Mouse (Mus musculus) hindbrain, embryonic 10.5 days (tissue): Measurements from ENCODE around the gene Tssk2. TPM values are rescaled to one million over a fixed set of nuclear protein-coding genes. Genes with fewer than 3 reads are reported as not detected.

ENCODE experiments used
- DNase-seq: peaks from one replicate; pipeline ENCODE4 v3.0.0-alpha.2; 2017; ENCODE audit warnings: low spot score
- H3K27ac ChIP-seq: fragments of 300-500 bp; sonication (generic); 2 replicates; pipeline ENCODE4 v1.5.1; 2016; ENCODE audit warnings: mild to moderate bottlenecking, moderate library complexity
- H3K27me3 ChIP-seq: fragments of 300-500 bp; sonication (generic); 2 replicates; pipeline ENCODE4 v1.6.1; 2016; ENCODE audit warnings: mild to moderate bottlenecking; ENCODE audit not compliant: poor library complexity, insufficient read depth, severe bottlenecking
- H3K36me3 ChIP-seq: fragments of 300-500 bp; sonication (generic); 2 replicates; pipeline ENCODE4 v1.6.1; 2016; ENCODE audit warnings: mild to moderate bottlenecking, moderate library complexity
- H3K4me1 ChIP-seq: fragments of 300-500 bp; sonication (generic); replicated peaks from 2 replicates; pipeline ENCODE4 v1.6.1; 2016; ENCODE audit warnings: mild to moderate bottlenecking
- H3K4me3 ChIP-seq: fragments of 300-500 bp; sonication (generic); 2 replicates; pipeline ENCODE4 v1.5.1; 2016; ENCODE audit warnings: mild to moderate bottlenecking, moderate library complexity
- H3K9me3 ChIP-seq: fragments of 300-500 bp; sonication (generic); 2 replicates; pipeline ENCODE4 v1.6.1; 2016; ENCODE audit warnings: mild to moderate bottlenecking, moderate library complexity
- WGBS: fragments of 180-500 bp; shearing (Covaris S2); methylation state at CpG from one replicate; pipeline ENCODE4 v1.1.7; 2016; 5-methylcytosine and 5-hydroxymethylcytosine counted together
- polyA plus RNA-seq: library from polyadenylated mRNA; unstranded; fragments of >200 nt; fragmentation: Nextera tagmentation; extraction: Ambion mirVana; gene quantifications from 2 replicates; pipeline ENCODE4 v1.2.1, GENCODE M21; 2016

Tssk2 gene
- polyA plus RNA-seq, 1 experiment from 2014 or later, result not detected

GRCm38 (mm10) chr16:17879571-17879970 is 18.9 kb upstream of the Tssk2 start:
- Histone ChIP-seq H3K9me3 (peaks cover 2% of the 10 kb centered on the region; the same call in 1 of the 2 replicates), H3K27ac (no peak overlapping the region), H3K4me3 (no peak overlapping the region), H3K27me3 (no peaks in the 10 kb centered on the region), H3K4me1 (no peaks in the 10 kb centered on the region), H3K36me3 (peaks cover 70% of the 10 kb centered on the region)
- 94% methylated on average over 4 of the region's 4 CpGs for WGBS
- no peak for DNase-seq

DNA sequence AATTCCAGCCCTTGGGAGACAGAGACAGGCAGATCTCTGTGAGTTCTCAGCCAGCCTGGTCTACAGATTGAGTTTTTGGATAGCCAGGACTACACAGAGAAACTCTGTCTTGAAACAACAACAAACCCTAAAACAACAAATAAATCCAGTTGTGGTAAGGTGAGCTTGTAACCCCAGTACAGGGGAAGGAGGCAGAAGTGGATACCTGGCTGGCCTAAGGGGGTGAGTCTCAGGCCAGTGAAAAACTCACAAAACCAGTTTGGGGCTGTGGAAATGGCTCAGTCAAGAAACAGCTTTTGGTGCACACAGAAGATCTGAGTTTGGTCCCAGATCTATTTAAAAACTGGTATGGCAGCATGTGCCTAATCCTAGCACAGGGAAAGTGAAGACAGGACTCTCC is 16.2 kb upstream of the Tssk2 start:
- H3K4me1 ChIP-seq, result no peaks in the 10 kb centered on the region; the same call in 1 of the 2 replicates
- peaks cover 75% of the 10 kb centered on the region for H3K36me3 ChIP-seq
- H3K9me3 ChIP-seq, result peaks cover 2% of the 10 kb centered on the region; the same call in 1 of the 2 replicates
- H3K27ac ChIP-seq, result no peak overlapping the region
- no peaks in the 10 kb centered on the region for H3K27me3 ChIP-seq
- no peak overlapping the region for H3K4me3 ChIP-seq
- DNase-seq, result no peak

- peaks cover 56% of the 10 kb centered on the region for H3K36me3 ChIP-seq
- WGBS, result 84% methylated on average over 6 of the region's 6 CpGs
- no peak overlapping the region for H3K27ac ChIP-seq
- no peak overlapping the region for H3K4me3 ChIP-seq
- no peaks in the 10 kb centered on the region; the same call in 1 of the 2 replicates for H3K4me1 ChIP-seq
- no peaks in the 10 kb centered on the region for H3K9me3 ChIP-seq
- no peak for DNase-seq
- no peaks in the 10 kb centered on the region for H3K27me3 ChIP-seq
These were observed 14.3 kb upstream of the Tssk2 start for GRCm38 (mm10) chr16:17884116-17884515.

DNA sequence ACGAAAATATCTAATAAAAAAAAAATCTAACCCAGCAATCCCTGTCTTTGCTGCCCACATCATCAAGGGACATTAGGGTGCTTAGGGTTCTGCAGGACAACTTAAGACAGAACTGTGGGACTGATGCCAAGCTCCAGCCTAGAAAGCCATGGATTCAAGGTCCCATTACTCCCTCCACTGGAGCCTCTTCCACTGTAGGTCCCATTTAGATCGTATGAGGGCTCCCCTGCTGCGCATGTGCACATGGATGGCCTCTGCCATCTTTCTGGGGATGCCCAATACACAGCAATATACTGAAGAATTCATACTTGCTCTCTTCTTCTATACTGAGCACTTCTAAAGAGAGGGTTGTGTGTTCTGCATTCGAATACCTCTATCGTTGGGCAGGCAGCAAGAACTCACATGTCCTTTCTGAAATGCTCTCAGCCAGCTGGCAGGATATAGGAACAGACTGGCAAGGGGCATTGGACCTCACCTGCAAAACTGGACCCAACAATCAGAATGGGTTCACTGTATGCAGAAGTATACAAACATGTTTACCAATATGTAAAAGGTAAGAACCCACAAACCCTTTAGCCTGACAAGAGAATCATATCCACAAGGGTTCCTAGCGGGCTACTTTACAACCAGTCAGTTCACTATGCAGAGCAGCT is 8.6 kb upstream of the Tssk2 start:
- Histone ChIP-seq H3K27me3 (no peaks in the 10 kb centered on the region), H3K27ac (peak overlapping the region; percentile 99), H3K9me3 (no peaks in the 10 kb centered on the region), H3K4me3 (peak overlapping the region; percentile 100), H3K36me3 (peaks cover 20% of the 10 kb centered on the region), H3K4me1 (peaks cover 27% of the 10 kb centered on the region)
- WGBS, result 85% methylated on average over 6 of the region's 6 CpGs
- DNase-seq, result no peak

DNA sequence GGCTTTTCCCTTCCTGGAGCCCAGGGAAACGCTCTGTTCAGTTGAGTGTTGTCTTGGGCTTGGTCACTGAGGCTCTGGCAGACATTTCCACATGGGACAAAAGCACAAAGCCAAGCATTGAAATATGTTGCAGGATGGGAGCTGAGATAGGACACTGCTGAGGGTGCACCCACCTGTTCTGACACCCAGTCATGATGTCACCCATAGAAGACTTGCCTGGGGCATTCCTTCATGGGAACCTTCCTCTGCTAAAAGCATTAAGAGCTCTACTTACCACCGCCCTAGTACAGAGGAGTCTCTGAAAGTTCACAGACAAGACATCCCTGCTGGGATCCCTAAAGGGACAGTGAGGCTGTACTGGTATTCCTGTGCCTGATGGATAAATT is 8.1 kb upstream of the Tssk2 start:
- H3K36me3 ChIP-seq, result peaks cover 15% of the 10 kb centered on the region
- no peak for DNase-seq
- H3K4me1 ChIP-seq, result peaks cover 27% of the 10 kb centered on the region
- H3K27me3 ChIP-seq, result no peaks in the 10 kb centered on the region
- H3K27ac ChIP-seq, result peak overlapping the region; percentile 99
- H3K4me3 ChIP-seq, result peak overlapping the region; percentile 100
- H3K9me3 ChIP-seq, result no peaks in the 10 kb centered on the region
- 67% methylated on average over 2 of the region's 2 CpGs for WGBS

- Histone ChIP-seq H3K4me1 (peaks cover 27% of the 10 kb centered on the region), H3K27me3 (no peaks in the 10 kb centered on the region), H3K36me3 (peaks cover 8% of the 10 kb centered on the region; the same call in 1 of the 2 replicates), H3K9me3 (no peaks in the 10 kb centered on the region), H3K27ac (peak overlapping the region; percentile 99), H3K4me3 (peak overlapping the region; percentile 100)
- DNase-seq, result peak; percentile 58
- WGBS, result under 1% methylated on average over 44 of the region's 44 CpGs
These were observed 7.4 kb upstream of the Tssk2 start for GRCm38 (mm10) chr16:17890917-17891566.

- Histone ChIP-seq H3K36me3 (peaks cover 7% of the 10 kb centered on the region; the same call in 1 of the 2 replicates), H3K27ac (peak within 1 kb of the TSS; percentile 99), H3K4me1 (peaks cover 27% of the 10 kb centered on the region), H3K27me3 (no peaks in the 10 kb centered on the region), H3K9me3 (no peaks in the 10 kb centered on the region), H3K4me3 (peak within 1 kb of the TSS; percentile 100)
- DNase-seq, result peak; percentile 100
- WGBS, result under 1% methylated on average over 38 of the region's 38 CpGs
These were observed 6.9 kb upstream of the Tssk2 start, which contains the start of gene Gm20518 for GRCm38 (mm10) chr16:17891567-17891959. Gene Gm20518 (minus strand): TSS chr16:17891671.

GRCm38 (mm10) chr16:17892606-17893005 is 5.8 kb upstream of the Tssk2 start:
- Histone ChIP-seq H3K4me3 (no peak overlapping the region), H3K9me3 (no peaks in the 10 kb centered on the region), H3K27ac (no peak overlapping the region), H3K4me1 (peaks cover 27% of the 10 kb centered on the region), H3K27me3 (no peaks in the 10 kb centered on the region), H3K36me3 (peaks cover 7% of the 10 kb centered on the region; the same call in 1 of the 2 replicates)
- 85% methylated on average over 3 of the region's 3 CpGs for WGBS
- no peak for DNase-seq

GRCm38 (mm10) chr16:17893923-17894322 is 4.5 kb upstream of the Tssk2 start, which contains the start of gene Tssk1:
Gene Tssk1 (plus strand): TSS chr16:17894223.
- H3K4me3 ChIP-seq, result no peak within 1 kb of the TSS
- peaks cover 27% of the 10 kb centered on the region for H3K4me1 ChIP-seq
- DNase-seq, result no peak
- no peaks in the 10 kb centered on the region for H3K27me3 ChIP-seq
- 84% methylated on average over 2 of the region's 2 CpGs for WGBS
- H3K36me3 ChIP-seq, result peaks cover 20% of the 10 kb centered on the region
- no peak within 1 kb of the TSS for H3K27ac ChIP-seq
- no peaks in the 10 kb centered on the region for H3K9me3 ChIP-seq

- Histone ChIP-seq H3K27ac (no peak overlapping the region), H3K4me1 (peaks cover 12% of the 10 kb centered on the region), H3K9me3 (no peaks in the 10 kb centered on the region), H3K36me3 (peaks cover 35% of the 10 kb centered on the region), H3K27me3 (no peaks in the 10 kb centered on the region), H3K4me3 (no peak overlapping the region)
- no peak for DNase-seq
These were observed 2.3 kb upstream of the Tssk2 start for GRCm38 (mm10) chr16:17896091-17896490.

GRCm38 (mm10) chr16:17911052-17911595 is 12.7 kb downstream of the Tssk2 start, which contains the start of gene Ess2:
Gene Ess2 (minus strand): TSS chr16:17911348.
- DNase-seq, result peak; percentile 90
- peak within 1 kb of the TSS; percentile 76 for H3K4me3 ChIP-seq
- no peaks in the 10 kb centered on the region for H3K9me3 ChIP-seq
- H3K27ac ChIP-seq, result peak within 1 kb of the TSS; percentile 95
- under 1% methylated on average over 35 of the region's 35 CpGs for WGBS
- H3K4me1 ChIP-seq, result peaks cover 24% of the 10 kb centered on the region
- peaks cover 46% of the 10 kb centered on the region for H3K27me3 ChIP-seq
- H3K36me3 ChIP-seq, result peaks cover 33% of the 10 kb centered on the region

- Histone ChIP-seq H3K4me1 (peaks cover 24% of the 10 kb centered on the region), H3K36me3 (no peaks in the 10 kb centered on the region), H3K4me3 (peak within 1 kb of the TSS; percentile 52), H3K27me3 (peaks cover 81% of the 10 kb centered on the region), H3K27ac (0 out of 2 replicates have a peak within 1 kb of the TSS, but pooled peaks have one; percentile 46), H3K9me3 (no peaks in the 10 kb centered on the region)
- under 1% methylated on average over 106 of the region's 106 CpGs for WGBS
- peak; percentile 54 for DNase-seq
These were observed 16.1 kb downstream of the Tssk2 start, which contains the start of gene Gsc2 for GRCm38 (mm10) chr16:17914307-17915249. Gene Gsc2 (minus strand): TSS chr16:17915059.
